Mouse (Mus musculus): ENCODE data around the gene Grid1. TPM values are rescaled to one million over a fixed set of nuclear protein-coding genes. Genes with fewer than 3 reads are reported as not detected.

Gene Grid1
- polyA plus RNA-seq, 1 experiment, result not detected

- Histone ChIP-seq H3K4me3 (no peak overlapping the region), H3ac (ENCODE audit: control insufficient read depth, insufficient read length) (no peak overlapping the region), H3K27me3 (ENCODE audit: control insufficient read depth, insufficient read depth, insufficient read length) (no peaks in the 10 kb centered on the region), H3K36me3 (ENCODE audit: control insufficient read depth, insufficient read depth) (no peaks in the 10 kb centered on the region), H3K79me2 (ENCODE audit: control insufficient read depth, insufficient read depth) (no peaks in the 10 kb centered on the region), H3K4me2 (ENCODE audit: low read depth) (no peak overlapping the region)
- TF ChIP-seq MYOD1 (IDR thresholded peaks at IDR 0.05; ENCODE audit: control insufficient read depth in 1 of 3, insufficient read length in 2 of 3, low read depth in 2 of 3), result no peak
- no peak for TF ChIP-seq TCF12 (IDR thresholded peaks at IDR 0.05; ENCODE audit: insufficient read depth, poor library complexity, severe bottlenecking)
- TF ChIP-seq MYOG (IDR thresholded peaks at IDR 0.05; ENCODE audit: control insufficient read depth in 1 of 3, insufficient read depth in 1 of 3, insufficient read length in 2 of 3, low read depth in 2 of 3), result no peak
- no peak for TF ChIP-seq TCF3 (IDR thresholded peaks at IDR 0.05; ENCODE audit: insufficient read length, low read depth)
- no peak for TF ChIP-seq USF1 (IDR thresholded peaks at IDR 0.05; ENCODE audit: low read depth)
- no peak for TF ChIP-seq MAX (IDR thresholded peaks at IDR 0.05; ENCODE audit: low read depth)
- TF ChIP-seq REST (IDR thresholded peaks at IDR 0.05; ENCODE audit: insufficient read depth, insufficient read length), result no peak
- TF ChIP-seq E2F4 (IDR thresholded peaks at IDR 0.05; ENCODE audit: insufficient read depth), result no peak
- no peak for TF ChIP-seq CEBPB (IDR thresholded peaks at IDR 0.05; ENCODE audit: insufficient read depth, poor library complexity, severe bottlenecking)
- TF ChIP-seq SRF (IDR thresholded peaks at IDR 0.05; ENCODE audit: control insufficient read depth, insufficient read length, low read depth), result no peak
- TF ChIP-seq POLR2AphosphoS2 (IDR thresholded peaks at IDR 0.05; ENCODE audit: insufficient read length, low read depth), result no peak
- TF ChIP-seq POLR2A (IDR thresholded peaks at IDR 0.05; ENCODE audit: insufficient read length, low read depth), result no peak
Measured at GRCm38 (mm10) chr14:34905697-34906096, 85.8 kb downstream of the Grid1 start.

GRCm38 (mm10) chr14:34908366-34908765, 88.5 kb downstream of the Grid1 start:
- Histone ChIP-seq H3K4me3 (no peak overlapping the region), H3K4me2 (ENCODE audit: low read depth) (no peak overlapping the region), H3K36me3 (ENCODE audit: control insufficient read depth, insufficient read depth) (no peaks in the 10 kb centered on the region), H3K79me2 (ENCODE audit: control insufficient read depth, insufficient read depth) (no peaks in the 10 kb centered on the region), H3K27me3 (ENCODE audit: control insufficient read depth, insufficient read depth, insufficient read length) (no peaks in the 10 kb centered on the region), H3ac (ENCODE audit: control insufficient read depth, insufficient read length) (no peak overlapping the region)
- TF ChIP-seq SRF (IDR thresholded peaks at IDR 0.05; ENCODE audit: control insufficient read depth, insufficient read length, low read depth) (no peak), TCF3 (IDR thresholded peaks at IDR 0.05; ENCODE audit: insufficient read length, low read depth) (no peak)

GRCm38 (mm10) chr14:34908804-34909203, 88.9 kb downstream of the Grid1 start:
- H3K4me3 ChIP-seq, result no peak overlapping the region
- H3K79me2 ChIP-seq (ENCODE audit: control insufficient read depth, insufficient read depth), result no peaks in the 10 kb centered on the region
- H3K36me3 ChIP-seq (ENCODE audit: control insufficient read depth, insufficient read depth), result no peaks in the 10 kb centered on the region
- H3K27me3 ChIP-seq (ENCODE audit: control insufficient read depth, insufficient read depth, insufficient read length), result no peaks in the 10 kb centered on the region
- no peak overlapping the region for H3K4me2 ChIP-seq (ENCODE audit: low read depth)
- no peak overlapping the region for H3ac ChIP-seq (ENCODE audit: control insufficient read depth, insufficient read length)
- TF ChIP-seq REST (IDR thresholded peaks at IDR 0.05; ENCODE audit: insufficient read depth, insufficient read length), result no peak
- no peak for TF ChIP-seq MAX (IDR thresholded peaks at IDR 0.05; ENCODE audit: low read depth)
- no peak for TF ChIP-seq E2F4 (IDR thresholded peaks at IDR 0.05; ENCODE audit: insufficient read depth)
- no peak for TF ChIP-seq TCF3 (IDR thresholded peaks at IDR 0.05; ENCODE audit: insufficient read length, low read depth)
- TF ChIP-seq MYOD1 (IDR thresholded peaks at IDR 0.05; ENCODE audit: control insufficient read depth in 1 of 3, insufficient read length in 2 of 3, low read depth in 2 of 3), result no peak
- no peak for TF ChIP-seq CEBPB (IDR thresholded peaks at IDR 0.05; ENCODE audit: insufficient read depth, poor library complexity, severe bottlenecking)
- no peak for TF ChIP-seq POLR2AphosphoS2 (IDR thresholded peaks at IDR 0.05; ENCODE audit: insufficient read length, low read depth)
- TF ChIP-seq MYOG (IDR thresholded peaks at IDR 0.05; ENCODE audit: control insufficient read depth in 1 of 3, insufficient read depth in 1 of 3, insufficient read length in 2 of 3, low read depth in 2 of 3), result no peak
- TF ChIP-seq POLR2A (IDR thresholded peaks at IDR 0.05; ENCODE audit: insufficient read length, low read depth), result no peak
- TF ChIP-seq SRF (IDR thresholded peaks at IDR 0.05; ENCODE audit: control insufficient read depth, insufficient read length, low read depth), result no peak
- TF ChIP-seq TCF12 (IDR thresholded peaks at IDR 0.05; ENCODE audit: insufficient read depth, poor library complexity, severe bottlenecking), result no peak
- no peak for TF ChIP-seq USF1 (IDR thresholded peaks at IDR 0.05; ENCODE audit: low read depth)

GRCm38 (mm10) chr14:34916315-34916714, 96.4 kb downstream of the Grid1 start:
- no peak overlapping the region for H3K4me2 ChIP-seq (ENCODE audit: low read depth)
- H3K79me2 ChIP-seq (ENCODE audit: control insufficient read depth, insufficient read depth), result no peaks in the 10 kb centered on the region
- no peaks in the 10 kb centered on the region for H3K27me3 ChIP-seq (ENCODE audit: control insufficient read depth, insufficient read depth, insufficient read length)
- H3K36me3 ChIP-seq (ENCODE audit: control insufficient read depth, insufficient read depth), result no peaks in the 10 kb centered on the region
- H3K4me3 ChIP-seq, result no peak overlapping the region
- H3ac ChIP-seq (ENCODE audit: control insufficient read depth, insufficient read length), result no peak overlapping the region
- TF ChIP-seq REST (IDR thresholded peaks at IDR 0.05; ENCODE audit: insufficient read depth, insufficient read length), result no peak
- no peak for TF ChIP-seq MYOG (IDR thresholded peaks at IDR 0.05; ENCODE audit: control insufficient read depth in 1 of 3, insufficient read depth in 1 of 3, insufficient read length in 2 of 3, low read depth in 2 of 3)
- TF ChIP-seq CEBPB (IDR thresholded peaks at IDR 0.05; ENCODE audit: insufficient read depth, poor library complexity, severe bottlenecking), result no peak
- no peak for TF ChIP-seq MYOD1 (IDR thresholded peaks at IDR 0.05; ENCODE audit: control insufficient read depth in 1 of 3, insufficient read length in 2 of 3, low read depth in 2 of 3)
- no peak for TF ChIP-seq POLR2A (IDR thresholded peaks at IDR 0.05; ENCODE audit: insufficient read length, low read depth)
- no peak for TF ChIP-seq POLR2AphosphoS2 (IDR thresholded peaks at IDR 0.05; ENCODE audit: insufficient read length, low read depth)

DNA sequence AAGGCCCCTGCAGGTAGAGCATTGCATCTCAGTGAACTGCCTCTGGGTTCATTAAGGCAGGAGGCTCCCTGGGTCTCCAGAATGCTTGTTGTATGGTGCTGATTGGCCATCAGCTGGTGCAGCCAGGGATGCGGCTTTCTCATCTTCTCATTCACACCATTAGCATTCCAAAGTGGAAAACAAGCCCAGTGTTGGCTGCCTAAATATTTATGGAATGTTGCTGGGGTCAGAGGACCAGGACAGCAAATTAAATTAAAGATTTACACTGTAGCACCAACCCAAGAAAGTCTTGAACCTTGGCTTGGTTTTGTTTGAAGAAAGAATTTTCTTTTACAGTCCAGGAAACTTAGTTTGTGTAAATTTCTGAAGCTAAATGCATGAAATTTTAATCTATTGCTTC, 97.2 kb downstream of the Grid1 start:
- H3K79me2 ChIP-seq (ENCODE audit: control insufficient read depth, insufficient read depth), result no peaks in the 10 kb centered on the region
- H3K4me3 ChIP-seq, result no peak overlapping the region
- TF ChIP-seq SRF (IDR thresholded peaks at IDR 0.05; ENCODE audit: control insufficient read depth, insufficient read length, low read depth) (no peak), POLR2A (IDR thresholded peaks at IDR 0.05; ENCODE audit: insufficient read length, low read depth) (no peak), MYOD1 (IDR thresholded peaks at IDR 0.05; ENCODE audit: control insufficient read depth in 1 of 3, insufficient read length in 2 of 3, low read depth in 2 of 3) (no peak), CEBPB (IDR thresholded peaks at IDR 0.05; ENCODE audit: insufficient read depth, poor library complexity, severe bottlenecking) (no peak), E2F4 (IDR thresholded peaks at IDR 0.05; ENCODE audit: insufficient read depth) (no peak), POLR2AphosphoS2 (IDR thresholded peaks at IDR 0.05; ENCODE audit: insufficient read length, low read depth) (no peak), REST (IDR thresholded peaks at IDR 0.05; ENCODE audit: insufficient read depth, insufficient read length) (no peak), USF1 (IDR thresholded peaks at IDR 0.05; ENCODE audit: low read depth) (no peak)
- no peaks in the 10 kb centered on the region for H3K36me3 ChIP-seq (ENCODE audit: control insufficient read depth, insufficient read depth)
- no peak overlapping the region for H3K4me2 ChIP-seq (ENCODE audit: low read depth)
- no peak overlapping the region for H3ac ChIP-seq (ENCODE audit: control insufficient read depth, insufficient read length)
- no peaks in the 10 kb centered on the region for H3K27me3 ChIP-seq (ENCODE audit: control insufficient read depth, insufficient read depth, insufficient read length)

All from myocyte (in vitro differentiated cells).